Mouse (Mus musculus) lung, embryonic 14.5 days (tissue): Measurements from ENCODE around the gene Cdk5rap3. TPM values are rescaled to one million over a fixed set of nuclear protein-coding genes. Genes with fewer than 3 reads are reported as not detected.
A peak's percentile ranks its signal among the peaks of the same experiment; 100 is the strongest.

ENCODE experiments used
- ATAC-seq: fragments of 200-750 bp; cut with Nextera tagmentation; 2 replicates; pipeline ENCODE4 v1.8.0; 2017; ENCODE audit warnings: mild to moderate bottlenecking, moderate TSS enrichment, moderate library complexity; ENCODE audit not compliant: insufficient read depth
- DNase-seq: peaks from one replicate; pipeline ENCODE4 v3.0.0-alpha.2; 2015
- H3K27ac ChIP-seq: fragments of 300-500 bp; sonication (generic); 2 replicates; pipeline ENCODE4 v1.5.1; 2014; ENCODE audit warnings: low read depth, mild to moderate bottlenecking, moderate library complexity
- H3K27me3 ChIP-seq: fragments of 300-500 bp; sonication (generic); 2 replicates; pipeline ENCODE4 v1.6.1; 2014; ENCODE audit warnings: low read length, control low read depth; ENCODE audit not compliant: insufficient read depth
- H3K36me3 ChIP-seq: fragments of 300-500 bp; sonication (generic); 2 replicates; pipeline ENCODE4 v1.6.1; 2014; ENCODE audit warnings: control low read depth; ENCODE audit not compliant: insufficient read depth
- H3K4me1 ChIP-seq: fragments of 300-500 bp; sonication (generic); 2 replicates; pipeline ENCODE4 v1.6.1; 2014; ENCODE audit warnings: antibody characterized with exemption, control low read depth; ENCODE audit not compliant: insufficient read depth
- H3K4me2 ChIP-seq: fragments of 300-500 bp; sonication (generic); 2 replicates; pipeline ENCODE4 v1.6.1; 2014; ENCODE audit warnings: mild to moderate bottlenecking
- H3K4me3 ChIP-seq: fragments of 300-500 bp; sonication (generic); 2 replicates; pipeline ENCODE4 v1.5.1; 2014; ENCODE audit warnings: low read depth, low read length
- H3K9ac ChIP-seq: fragments of 300-500 bp; sonication (generic); 2 replicates; pipeline ENCODE4 v1.6.1; 2014
- H3K9me3 ChIP-seq: fragments of 300-500 bp; sonication (generic); 2 replicates; pipeline ENCODE4 v1.6.1; 2016; ENCODE audit warnings: low read depth, low read length, control low read depth
- CTCF ChIP-seq: IDR thresholded peaks from 2 replicates; pipeline ENCODE4 v1.5.1; 2016; ENCODE audit warnings: antibody characterized with exemption, low read depth
- WGBS: fragments of 180-500 bp; shearing (Covaris S2); extraction: QIAGEN DNeasy Blood & Tissue Kit; methylation state at CpG from one replicate; pipeline ENCODE4 v1.1.7; 2014; 5-methylcytosine and 5-hydroxymethylcytosine counted together
- polyA plus RNA-seq: library from polyadenylated mRNA; unstranded; fragments of >200 nt; fragmentation: Nextera tagmentation; extraction: Ambion mirVana; gene quantifications from 2 replicates; pipeline ENCODE4 v1.2.1, GENCODE M21; 2014

Cdk5rap3 gene
- polyA plus RNA-seq, 1 experiment from 2014 or later: 61.8 TPM

GRCm38 (mm10) chr11:96931327-96932062 is 15.2 kb upstream of the Cdk5rap3 start:
- no peaks in the 10 kb centered on the region for H3K9me3 ChIP-seq
- H3K9ac ChIP-seq: no peak overlapping the region
- peak; percentile 84 for DNase-seq
- H3K4me1 ChIP-seq: peaks cover 9% of the 10 kb centered on the region; the same call in 1 of the 2 replicates
- H3K36me3 ChIP-seq: no peaks in the 10 kb centered on the region
- TF ChIP-seq CTCF: no peak
- H3K4me3 ChIP-seq: no peak overlapping the region
- peak overlapping the region; percentile 78 for H3K27ac ChIP-seq
- peak; percentile 50 for ATAC-seq
- H3K27me3 ChIP-seq: no peaks in the 10 kb centered on the region
- peak overlapping the region; percentile 37 for H3K4me2 ChIP-seq
- WGBS: 38% methylated on average over 8 of the region's 8 CpGs

DNA sequence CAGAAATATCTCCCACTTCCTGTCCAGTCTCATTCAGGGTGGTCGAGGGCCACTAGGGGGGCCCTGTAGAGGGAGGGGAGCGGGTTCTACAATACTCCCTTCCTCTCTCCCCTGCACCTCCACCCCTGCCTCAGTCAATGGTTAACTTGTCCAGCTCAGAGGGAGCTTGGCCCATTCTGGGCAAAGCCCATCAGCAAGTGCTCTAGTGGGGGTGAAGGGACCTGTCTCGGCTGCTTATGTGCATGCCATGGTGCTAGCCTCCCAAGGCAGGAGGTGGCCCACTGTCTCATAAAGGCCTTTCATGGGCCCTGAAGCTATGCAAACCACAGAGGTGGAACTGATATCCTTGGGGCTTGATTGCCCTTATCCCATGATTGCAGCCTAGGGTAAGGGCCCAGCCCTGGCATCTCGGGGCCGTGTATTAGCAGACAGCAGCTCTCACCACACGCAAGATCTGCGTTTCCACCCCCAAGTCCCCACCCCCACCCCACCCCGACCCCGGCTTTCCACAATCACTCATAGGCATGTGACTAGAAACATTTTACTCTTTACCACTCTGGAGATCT is 13.6 kb upstream of the Cdk5rap3 start:
- DNase-seq: peak; percentile 12
- no peaks in the 10 kb centered on the region for H3K36me3 ChIP-seq
- ATAC-seq: no peak
- H3K9ac ChIP-seq: peak overlapping the region; percentile 42
- TF ChIP-seq CTCF: 0 out of 2 replicates have a peak, but pooled peaks have one; percentile 5
- H3K27ac ChIP-seq: peak overlapping the region; percentile 91
- 41% methylated on average over 9 of the region's 9 CpGs for WGBS
- peaks cover 6% of the 10 kb centered on the region; the same call in 1 of the 2 replicates for H3K4me1 ChIP-seq
- H3K27me3 ChIP-seq: no peaks in the 10 kb centered on the region
- H3K4me2 ChIP-seq: peak overlapping the region; percentile 57
- no peaks in the 10 kb centered on the region for H3K9me3 ChIP-seq
- peak overlapping the region; percentile 33 for H3K4me3 ChIP-seq

DNA sequence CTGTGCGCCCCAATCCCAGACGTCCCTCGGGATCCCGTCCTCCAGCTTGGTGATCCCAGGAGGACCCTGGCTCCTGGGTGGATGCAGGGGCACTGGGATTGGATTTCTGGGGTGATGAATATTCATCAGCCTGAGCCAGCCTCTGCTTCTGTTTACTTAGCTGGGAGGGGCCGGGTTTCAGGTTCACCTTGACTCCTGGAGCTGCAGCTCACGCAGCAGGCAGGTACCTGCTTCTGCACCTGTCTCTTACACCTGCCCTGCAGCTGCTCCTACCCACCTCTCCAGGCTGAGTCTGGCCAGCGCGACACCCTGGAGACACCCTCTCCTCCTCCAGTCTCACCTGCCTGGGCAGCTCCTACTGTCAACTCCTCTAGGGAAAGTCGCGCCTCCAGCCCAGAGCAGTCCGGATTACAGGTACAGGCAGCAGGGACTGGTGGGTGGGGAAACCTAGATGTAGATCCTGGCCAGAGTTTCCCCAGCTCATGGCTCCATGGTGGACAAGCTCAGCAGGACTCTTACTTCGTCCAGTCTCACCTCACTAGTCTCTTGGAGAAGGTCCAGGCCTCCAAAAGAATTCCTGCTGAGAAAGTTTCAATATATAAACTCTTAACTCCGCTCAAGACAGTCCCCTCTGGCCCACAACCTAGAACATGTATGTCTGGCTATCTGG is 12.9 kb upstream of the Cdk5rap3 start:
- Histone ChIP-seq H3K4me1 (peaks cover 6% of the 10 kb centered on the region; the same call in 1 of the 2 replicates), H3K36me3 (no peaks in the 10 kb centered on the region), H3K4me3 (peak overlapping the region; percentile 33), H3K9ac (peak overlapping the region; percentile 42; the same call in 1 of the 2 replicates), H3K9me3 (no peaks in the 10 kb centered on the region), H3K4me2 (peak overlapping the region; percentile 57), H3K27me3 (no peaks in the 10 kb centered on the region), H3K27ac (peak overlapping the region; percentile 91)
- TF ChIP-seq CTCF: no peak
- DNase-seq (peak; percentile 63), ATAC-seq (peak; percentile 76)
- 10% methylated on average over 13 of the region's 13 CpGs for WGBS

GRCm38 (mm10) chr11:96928691-96929090 is 12.4 kb upstream of the Cdk5rap3 start:
- whole genome bisulfite sequencing: 1% methylated on average over 5 of the region's 5 CpGs
- H3K27ac ChIP-seq: peak overlapping the region; percentile 91
- H3K9ac ChIP-seq: no peak overlapping the region

GRCm38 (mm10) chr11:96928088-96928487 is 11.8 kb upstream of the Cdk5rap3 start, which contains the start of gene Prr15l:
Prr15l (plus strand) TSS chr11:96928104.
- no peaks in the 10 kb centered on the region for H3K9me3 ChIP-seq
- H3K27me3 ChIP-seq: no peaks in the 10 kb centered on the region
- no peak for TF ChIP-seq CTCF
- no peak within 1 kb of the TSS for H3K9ac ChIP-seq
- ATAC-seq (no peak), DNase-seq (no peak)
- peak within 1 kb of the TSS; percentile 31; the same call in 1 of the 2 replicates for H3K4me2 ChIP-seq
- 56% methylated on average over 2 of the region's 2 CpGs for WGBS
- peaks cover 6% of the 10 kb centered on the region; the same call in 1 of the 2 replicates for H3K4me1 ChIP-seq
- no peaks in the 10 kb centered on the region for H3K36me3 ChIP-seq
- H3K27ac ChIP-seq: peak within 1 kb of the TSS; percentile 91
- peak within 1 kb of the TSS; percentile 33; the same call in 1 of the 2 replicates for H3K4me3 ChIP-seq

More at GRCm38 (mm10) chr11:96928691-96929090, 12.4 kb upstream of the Cdk5rap3 start:
- Histone ChIP-seq H3K4me3 (peak overlapping the region; percentile 33; the same call in 1 of the 2 replicates), H3K4me1 (peaks cover 6% of the 10 kb centered on the region; the same call in 1 of the 2 replicates), H3K36me3 (no peaks in the 10 kb centered on the region), H3K9me3 (no peaks in the 10 kb centered on the region), H3K4me2 (peak overlapping the region; percentile 31; the same call in 1 of the 2 replicates), H3K27me3 (no peaks in the 10 kb centered on the region)
- DNase-seq (peak; percentile 65), ATAC-seq (peak; percentile 78)
- TF ChIP-seq CTCF: no peak

DNA sequence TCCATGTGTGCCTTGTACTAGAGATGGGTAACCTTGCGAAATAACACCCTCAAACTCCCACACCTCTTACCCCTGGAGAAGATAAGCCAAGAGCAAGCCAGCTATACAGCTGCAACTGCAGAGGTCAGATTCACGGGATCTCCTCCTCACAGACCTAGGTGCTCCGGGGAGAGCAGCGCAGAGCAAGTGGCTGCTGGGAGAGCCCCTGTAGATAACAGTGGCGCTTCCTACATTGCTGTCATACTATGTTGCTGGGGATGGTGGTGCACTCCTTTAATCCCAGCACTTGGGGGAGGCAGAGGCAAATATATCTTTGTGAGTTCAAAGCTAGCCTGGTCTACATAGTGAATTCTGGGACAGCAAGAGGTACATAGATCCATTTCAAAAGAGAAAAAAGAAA is 10.3 kb upstream of the Cdk5rap3 start:
- WGBS: 74% methylated on average over 5 of the region's 5 CpGs
- Histone ChIP-seq H3K9me3 (no peaks in the 10 kb centered on the region), H3K36me3 (no peaks in the 10 kb centered on the region), H3K27me3 (no peaks in the 10 kb centered on the region), H3K9ac (no peak overlapping the region), H3K4me1 (peaks cover 6% of the 10 kb centered on the region; the same call in 1 of the 2 replicates), H3K27ac (no peak overlapping the region), H3K4me2 (no peak overlapping the region), H3K4me3 (no peak overlapping the region)
- no peak for DNase-seq
- TF ChIP-seq CTCF: no peak
- ATAC-seq: no peak
